Mouse (Mus musculus): ENCODE data around the gene Unc93a. TPM values are rescaled to one million over a fixed set of nuclear protein-coding genes. Genes with fewer than 3 reads are reported as not detected.
"Not testable (repeated sequence)": the region's sequence is repeated elsewhere in the genome, so short reads cannot be mapped to it uniquely, and the experiment has no call there.

Gene Unc93a
- not detected in 2 replicates for polyA plus RNA-seq (2015; fragmentation: Nextera tagmentation; extraction: Ambion mirVana)

GRCm38 (mm10) chr17:13131710-13132109 is at the start of gene Unc93a:
Gene Unc93a (minus strand): TSS chr17:13131810.
- 80% methylated on average over 3 of the region's 4 CpGs for WGBS
- not testable (repeated sequence) for ATAC-seq (replicated peaks; ENCODE audit: low FRiP score, low read depth); H3K27ac ChIP-seq; H3K9me3 ChIP-seq (replicated peaks; ENCODE audit: low read length); H3K4me3 ChIP-seq (replicated peaks; ENCODE audit: low read depth, low read length); H3K4me1 ChIP-seq (replicated peaks; ENCODE audit: insufficient read depth, low read length); H3K36me3 ChIP-seq (ENCODE audit: insufficient read depth, low read length); H3K27me3 ChIP-seq (ENCODE audit: insufficient read depth, low read length); DNase-seq (ENCODE audit: low spot score); H3K4me2 ChIP-seq (ENCODE audit: low read length); H3K9ac ChIP-seq (ENCODE audit: low read depth, low read length)

- not testable (repeated sequence) for ATAC-seq (replicated peaks; ENCODE audit: low FRiP score, low read depth); H3K4me1 ChIP-seq (replicated peaks; ENCODE audit: insufficient read depth, low read length); H3K27ac ChIP-seq; H3K36me3 ChIP-seq (ENCODE audit: insufficient read depth, low read length); H3K4me3 ChIP-seq (replicated peaks; ENCODE audit: low read depth, low read length); H3K9me3 ChIP-seq (replicated peaks; ENCODE audit: low read length); H3K4me2 ChIP-seq (ENCODE audit: low read length); H3K9ac ChIP-seq (ENCODE audit: low read depth, low read length); DNase-seq (ENCODE audit: low spot score); H3K27me3 ChIP-seq (ENCODE audit: insufficient read depth, low read length)
- WGBS = 90% methylated on average over 5 of the region's 5 CpGs
Measured at GRCm38 (mm10) chr17:13180491-13180890, 48.9 kb upstream of the Unc93a start.

- DNase-seq (ENCODE audit: low spot score); H3K36me3 ChIP-seq (ENCODE audit: insufficient read depth, low read length); ATAC-seq (replicated peaks; ENCODE audit: low FRiP score, low read depth); H3K27me3 ChIP-seq (ENCODE audit: insufficient read depth, low read length); H3K9ac ChIP-seq (ENCODE audit: low read depth, low read length); H3K4me3 ChIP-seq (replicated peaks; ENCODE audit: low read depth, low read length); H3K4me2 ChIP-seq (ENCODE audit: low read length); H3K27ac ChIP-seq; H3K9me3 ChIP-seq (replicated peaks; ENCODE audit: low read length); H3K4me1 ChIP-seq (replicated peaks; ENCODE audit: insufficient read depth, low read length): not testable (repeated sequence)
- 83% methylated on average over 4 of the region's 4 CpGs for WGBS
Measured at GRCm38 (mm10) chr17:13179021-13179420, 47.4 kb upstream of the Unc93a start.

GRCm38 (mm10) chr17:13177796-13178195 is 46.2 kb upstream of the Unc93a start:
- not testable (repeated sequence) for H3K9me3 ChIP-seq (replicated peaks; ENCODE audit: low read length); H3K27me3 ChIP-seq (ENCODE audit: insufficient read depth, low read length); H3K4me2 ChIP-seq (ENCODE audit: low read length); H3K36me3 ChIP-seq (ENCODE audit: insufficient read depth, low read length); H3K27ac ChIP-seq; H3K4me1 ChIP-seq (replicated peaks; ENCODE audit: insufficient read depth, low read length); H3K4me3 ChIP-seq (replicated peaks; ENCODE audit: low read depth, low read length); DNase-seq (ENCODE audit: low spot score); H3K9ac ChIP-seq (ENCODE audit: low read depth, low read length)
- ATAC-seq (replicated peaks; ENCODE audit: low FRiP score, low read depth) = peak; percentile 29; the same call in 1 of the 2 replicates
- 61% methylated on average over 1 of the region's 1 CpGs for WGBS

- not testable (repeated sequence) for H3K9ac ChIP-seq (ENCODE audit: low read depth, low read length); DNase-seq (ENCODE audit: low spot score); H3K27me3 ChIP-seq (ENCODE audit: insufficient read depth, low read length); H3K9me3 ChIP-seq (replicated peaks; ENCODE audit: low read length); H3K4me3 ChIP-seq (replicated peaks; ENCODE audit: low read depth, low read length); H3K27ac ChIP-seq; H3K36me3 ChIP-seq (ENCODE audit: insufficient read depth, low read length); H3K4me2 ChIP-seq (ENCODE audit: low read length); ATAC-seq (replicated peaks; ENCODE audit: low FRiP score, low read depth); H3K4me1 ChIP-seq (replicated peaks; ENCODE audit: insufficient read depth, low read length)
- no CpG with 5 or more reads among the region's 1 CpGs for WGBS
Measured at GRCm38 (mm10) chr17:13175609-13176008, 44.0 kb upstream of the Unc93a start.

GRCm38 (mm10) chr17:13174029-13174428 is 42.4 kb upstream of the Unc93a start:
- H3K9ac ChIP-seq (ENCODE audit: low read depth, low read length); H3K36me3 ChIP-seq (ENCODE audit: insufficient read depth, low read length); ATAC-seq (replicated peaks; ENCODE audit: low FRiP score, low read depth); H3K4me3 ChIP-seq (replicated peaks; ENCODE audit: low read depth, low read length); H3K27me3 ChIP-seq (ENCODE audit: insufficient read depth, low read length); H3K4me1 ChIP-seq (replicated peaks; ENCODE audit: insufficient read depth, low read length); DNase-seq (ENCODE audit: low spot score); H3K4me2 ChIP-seq (ENCODE audit: low read length); H3K27ac ChIP-seq; H3K9me3 ChIP-seq (replicated peaks; ENCODE audit: low read length): not testable (repeated sequence)
- TF ChIP-seq CTCF (IDR thresholded peaks at IDR 0.05; ENCODE audit: low read depth) = peak; percentile 45; the same call in 1 of the 2 replicates
- WGBS = 61% methylated on average over 1 of the region's 3 CpGs

- not testable (repeated sequence) for H3K4me3 ChIP-seq (replicated peaks; ENCODE audit: low read depth, low read length); H3K9ac ChIP-seq (ENCODE audit: low read depth, low read length); H3K9me3 ChIP-seq (replicated peaks; ENCODE audit: low read length); H3K4me1 ChIP-seq (replicated peaks; ENCODE audit: insufficient read depth, low read length); H3K27me3 ChIP-seq (ENCODE audit: insufficient read depth, low read length); ATAC-seq (replicated peaks; ENCODE audit: low FRiP score, low read depth); DNase-seq (ENCODE audit: low spot score); H3K36me3 ChIP-seq (ENCODE audit: insufficient read depth, low read length); H3K27ac ChIP-seq; H3K4me2 ChIP-seq (ENCODE audit: low read length)
- WGBS = 96% methylated on average over 5 of the region's 6 CpGs
Measured at GRCm38 (mm10) chr17:13173578-13173977, 42.0 kb upstream of the Unc93a start.

- H3K9ac ChIP-seq (ENCODE audit: low read depth, low read length); H3K27me3 ChIP-seq (ENCODE audit: insufficient read depth, low read length); H3K4me1 ChIP-seq (replicated peaks; ENCODE audit: insufficient read depth, low read length); H3K4me3 ChIP-seq (replicated peaks; ENCODE audit: low read depth, low read length); H3K9me3 ChIP-seq (replicated peaks; ENCODE audit: low read length); H3K27ac ChIP-seq; H3K4me2 ChIP-seq (ENCODE audit: low read length); H3K36me3 ChIP-seq (ENCODE audit: insufficient read depth, low read length): not testable (repeated sequence)
- ATAC-seq (replicated peaks; ENCODE audit: low FRiP score, low read depth) = peak; percentile 54; the same call in 1 of the 2 replicates
- 42% methylated on average over 7 of the region's 7 CpGs for whole genome bisulfite sequencing
- DNase-seq (ENCODE audit: low spot score) = peak; percentile 6
Measured at GRCm38 (mm10) chr17:13146128-13146527, 14.5 kb upstream of the Unc93a start.

- 84% methylated on average over 4 of the region's 4 CpGs for WGBS
- H3K27ac ChIP-seq; H3K9ac ChIP-seq (ENCODE audit: low read depth, low read length); H3K9me3 ChIP-seq (replicated peaks; ENCODE audit: low read length); H3K27me3 ChIP-seq (ENCODE audit: insufficient read depth, low read length); DNase-seq (ENCODE audit: low spot score); H3K36me3 ChIP-seq (ENCODE audit: insufficient read depth, low read length); ATAC-seq (replicated peaks; ENCODE audit: low FRiP score, low read depth); H3K4me2 ChIP-seq (ENCODE audit: low read length); H3K4me1 ChIP-seq (replicated peaks; ENCODE audit: insufficient read depth, low read length); H3K4me3 ChIP-seq (replicated peaks; ENCODE audit: low read depth, low read length): not testable (repeated sequence)
Measured at GRCm38 (mm10) chr17:13144580-13145215, 13.1 kb upstream of the Unc93a start.
